Mouse (Mus musculus) 3T3-L1 (cell line): Measurements from ENCODE around the gene Elovl2.
"Not testable (repeated sequence)": the region's sequence is repeated elsewhere in the genome, so short reads cannot be mapped to it uniquely, and the experiment has no call there.

Source experiments
- DNase-seq: peaks from one replicate; pipeline ENCODE4 v3.0.0-alpha.2; 2015; ENCODE audit warnings: low read depth, low spot score

The Elovl2 gene

GRCm38 (mm10) chr13:41220304-41220834 lies at the start of gene Elovl2:
Gene Elovl2 (minus strand): TSS chr13:41220405.
- DNase-seq = no peak

GRCm38 (mm10) chr13:41267827-41268408 lies 47.7 kb upstream of the Elovl2 start:
- DNase-seq = no peak

- no peak for DNase-seq
These were observed 43.2 kb upstream of the Elovl2 start for GRCm38 (mm10) chr13:41263304-41264006.

- not testable (repeated sequence) for DNase-seq
These were observed 41.4 kb upstream of the Elovl2 start for GRCm38 (mm10) chr13:41261617-41262016.

- no peak for DNase-seq
These were observed 37.6 kb upstream of the Elovl2 start for GRCm38 (mm10) chr13:41257851-41258250.

- no peak for DNase-seq
These were observed 36.8 kb upstream of the Elovl2 start for GRCm38 (mm10) chr13:41256962-41257361.

GRCm38 (mm10) chr13:41256126-41256525 lies 35.9 kb upstream of the Elovl2 start:
- DNase-seq = no peak

GRCm38 (mm10) chr13:41252736-41253135 lies 32.5 kb upstream of the Elovl2 start:
- no peak for DNase-seq

GRCm38 (mm10) chr13:41252141-41252540 lies 31.9 kb upstream of the Elovl2 start:
- no peak for DNase-seq

- DNase-seq = no peak
These were observed 31.5 kb upstream of the Elovl2 start for GRCm38 (mm10) chr13:41251667-41252066.

GRCm38 (mm10) chr13:41251232-41251631 lies 31.0 kb upstream of the Elovl2 start:
- not testable (repeated sequence) for DNase-seq

GRCm38 (mm10) chr13:41250318-41250981 lies 30.2 kb upstream of the Elovl2 start:
- DNase-seq = peak; percentile 52

- peak; percentile 96 for DNase-seq
These were observed 29.5 kb upstream of the Elovl2 start, which contains the start of gene Smim13 for GRCm38 (mm10) chr13:41249538-41250317. Gene Smim13 (plus strand): TSS chr13:41249844.

GRCm38 (mm10) chr13:41248751-41249520 lies 28.7 kb upstream of the Elovl2 start:
- DNase-seq = no peak

GRCm38 (mm10) chr13:41244306-41244830 lies 24.2 kb upstream of the Elovl2 start:
- no peak for DNase-seq

- no peak for DNase-seq
These were observed 21.4 kb upstream of the Elovl2 start for GRCm38 (mm10) chr13:41241557-41241956.

- DNase-seq = peak; percentile 72
These were observed 18.6 kb upstream of the Elovl2 start for GRCm38 (mm10) chr13:41238805-41239130.

GRCm38 (mm10) chr13:41238035-41238804 lies 18.0 kb upstream of the Elovl2 start:
- no peak for DNase-seq

- DNase-seq = no peak
These were observed 15.9 kb upstream of the Elovl2 start for GRCm38 (mm10) chr13:41235845-41236741.
